Mouse (Mus musculus) layer of hippocampus, adult 8-10 months (tissue): ENCODE measurements at regions not wholly inside any gene's neighbourhood (a gene's known extent, or its start where the extent isn't known, plus 50 kb on each side); places are given as distances from the start of the nearest gene placed in this dataset.

ENCODE experiments used
- DNase-seq, 2 experiments: peaks; one replicate each; pipeline ENCODE4 v3.0.0; 2022; ENCODE audit warnings: low spot score in 2 of 2

- no peak for DNase-seq
Observed at GRCm38 (mm10) chr3:143087786-143088185, 206.0 kb upstream of the Pkn2 start.

GRCm38 (mm10) chr3:143078310-143078709 is 196.5 kb upstream of the Pkn2 start:
- no peak for DNase-seq

GRCm38 (mm10) chr3:143071839-143072373 is 190.1 kb upstream of the Pkn2 start:
- no peak for DNase-seq

GRCm38 (mm10) chr3:143054858-143055257 is 173.1 kb upstream of the Pkn2 start:
- no peak for DNase-seq

- peak in 1 of 2 experiments; percentile 3 for DNase-seq
Observed at GRCm38 (mm10) chr3:143053286-143053993, 171.6 kb upstream of the Pkn2 start.

GRCm38 (mm10) chr3:143040666-143041065 is 158.9 kb upstream of the Pkn2 start:
- DNase-seq = no peak

- DNase-seq = no peak
Observed at GRCm38 (mm10) chr3:143036108-143036507, 154.3 kb upstream of the Pkn2 start.

- no peak for DNase-seq
Observed at GRCm38 (mm10) chr3:143034588-143034987, 152.8 kb upstream of the Pkn2 start.

GRCm38 (mm10) chr3:143022486-143022885 is 140.7 kb upstream of the Pkn2 start:
- DNase-seq = no peak

GRCm38 (mm10) chr3:143021159-143021871 is 139.5 kb upstream of the Pkn2 start:
- no peak for DNase-seq

- no peak for DNase-seq
Observed at GRCm38 (mm10) chr3:143017480-143017879, 135.7 kb upstream of the Pkn2 start.

GRCm38 (mm10) chr3:143016758-143017157 is 135.0 kb upstream of the Pkn2 start:
- no peak for DNase-seq

GRCm38 (mm10) chr3:143014421-143014820 is 132.6 kb upstream of the Pkn2 start:
- no peak for DNase-seq

GRCm38 (mm10) chr3:143007047-143007446 is 125.2 kb upstream of the Pkn2 start:
- DNase-seq = no peak

- DNase-seq = no peak
Observed at GRCm38 (mm10) chr3:143001952-143002351, 120.1 kb upstream of the Pkn2 start.

GRCm38 (mm10) chr3:142995981-142996743 is 114.4 kb upstream of the Pkn2 start:
- no peak for DNase-seq

GRCm38 (mm10) chr3:142984547-142984946 is 102.7 kb upstream of the Pkn2 start:
- no peak for DNase-seq

GRCm38 (mm10) chr3:142981221-142981620 is 99.4 kb upstream of the Pkn2 start:
- no peak for DNase-seq

- no peak for DNase-seq
Observed at GRCm38 (mm10) chr3:142979161-142979560, 97.4 kb upstream of the Pkn2 start.

- no peak for DNase-seq
Observed at GRCm38 (mm10) chr3:142976519-142977394, 95.0 kb upstream of the Pkn2 start.

- no peak for DNase-seq
Observed at GRCm38 (mm10) chr3:142975606-142976005, 93.8 kb upstream of the Pkn2 start.
